Mouse (Mus musculus): ENCODE data around the gene Celsr1. TPM values are rescaled to one million over a fixed set of nuclear protein-coding genes. Genes with fewer than 3 reads are reported as not detected.

Celsr1 gene
- total RNA-seq, 2 experiments from 2014 or later, result 4.1 to 4.7 TPM

DNA sequence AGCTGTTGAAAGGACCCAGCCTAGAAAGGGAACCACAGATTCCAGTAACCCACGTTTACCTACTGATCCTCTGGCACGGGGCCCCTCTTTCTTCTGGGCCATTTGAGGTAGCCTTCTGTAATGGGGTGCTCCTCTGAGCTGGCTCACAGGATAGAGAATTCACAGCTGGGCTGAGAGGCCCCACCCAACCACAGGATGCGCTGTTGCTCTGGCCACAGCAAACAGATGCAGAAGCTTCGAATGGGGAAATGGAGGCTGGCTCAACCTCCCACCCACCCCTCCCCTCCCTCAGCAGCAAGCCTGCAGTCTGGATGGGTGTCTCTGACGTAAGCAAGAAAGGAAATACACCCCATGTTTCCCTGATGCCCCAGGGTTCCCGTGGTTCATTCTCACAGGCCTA, 77.4 kb downstream of the Celsr1 start:
- DNase-seq, result no peak

DNA sequence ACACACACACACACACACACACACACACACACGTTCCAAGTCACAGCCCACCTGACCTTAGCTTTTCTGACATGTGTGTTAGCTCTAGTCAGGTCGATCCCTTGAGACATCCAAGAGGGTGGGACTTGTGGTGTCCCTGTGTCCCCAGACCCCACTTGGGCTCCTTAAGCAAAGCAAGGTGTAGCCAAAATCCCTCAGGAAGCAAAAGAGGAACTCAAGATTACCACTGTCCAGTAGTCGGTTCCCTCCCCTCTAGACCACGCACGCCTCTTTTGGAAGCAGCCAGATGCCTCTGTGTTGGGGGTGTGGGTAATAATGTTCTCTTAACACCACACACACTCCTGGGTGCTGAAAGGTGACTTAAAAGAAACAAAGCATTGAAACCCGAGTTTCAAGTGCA, 80.1 kb downstream of the Celsr1 start:
- DNase-seq, result no peak

- DNase-seq, result no peak
These were observed 84.0 kb downstream of the Celsr1 start for GRCm38 (mm10) chr15:85949421-85950164.

GRCm38 (mm10) chr15:85947967-85948366, 85.6 kb downstream of the Celsr1 start:
- DNase-seq, result no peak

DNA sequence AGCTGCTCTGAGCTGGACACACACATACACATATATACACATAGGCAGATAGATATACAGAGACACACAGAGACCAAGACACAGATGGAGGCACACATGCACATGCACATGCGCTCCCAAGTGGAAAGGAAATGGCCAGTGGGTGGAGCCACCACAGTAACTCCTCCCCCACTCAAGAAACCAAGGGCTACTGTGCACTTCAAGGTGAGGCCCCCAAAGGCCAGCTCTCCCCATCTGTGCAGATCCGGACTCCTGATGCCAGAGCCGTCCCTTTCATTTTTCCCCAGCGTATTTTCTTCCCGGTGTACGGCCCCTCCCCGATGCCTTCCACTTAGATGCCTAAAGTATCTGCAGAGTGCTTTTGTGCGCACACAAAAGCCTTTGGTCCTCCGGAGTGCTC, 86.0 kb downstream of the Celsr1 start:
- no peak for DNase-seq

DNA sequence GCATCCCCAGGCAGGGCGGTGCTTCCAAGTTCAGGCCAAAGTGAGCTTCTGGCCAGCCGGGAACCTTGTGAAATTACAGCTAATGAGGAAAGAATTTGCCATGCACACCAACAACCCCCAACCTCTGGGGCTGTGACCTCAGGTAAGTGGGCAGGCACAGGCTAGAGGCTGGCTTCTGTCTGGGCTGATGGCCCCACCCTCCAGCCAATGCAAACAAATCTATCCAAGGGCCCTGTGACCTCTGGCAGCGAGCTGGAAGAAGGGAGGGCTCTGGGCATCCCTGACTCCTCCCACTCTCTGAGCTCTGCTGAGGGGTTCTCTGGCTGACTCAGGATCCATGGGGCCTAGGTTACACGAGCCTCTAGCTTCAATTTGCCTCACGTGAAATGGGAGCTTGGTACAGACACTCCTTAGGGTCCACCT, 97.9 kb downstream of the Celsr1 start:
- no peak for DNase-seq

DNA sequence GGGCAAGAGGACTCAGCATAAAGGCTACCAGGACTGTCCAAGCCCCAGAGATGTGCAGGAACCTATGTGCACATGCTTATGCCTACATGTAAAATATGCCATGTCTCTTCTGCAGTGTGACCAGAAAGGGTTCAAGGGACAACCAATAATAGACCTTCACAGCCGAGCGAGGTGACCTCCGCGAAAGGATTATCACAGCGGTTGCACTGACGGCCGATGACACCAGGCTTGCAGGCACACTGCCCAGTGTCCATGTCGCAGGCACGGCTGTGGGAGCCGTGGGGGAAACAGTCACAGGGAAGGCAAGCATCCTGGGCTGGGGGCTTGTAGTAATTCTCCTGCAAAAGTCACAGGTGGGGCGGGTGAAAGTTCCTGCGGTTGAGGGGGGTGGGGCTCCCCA, 105.4 kb downstream of the Celsr1 start:
- no peak for DNase-seq

GRCm38 (mm10) chr15:85921855-85922254, 111.7 kb downstream of the Celsr1 start:
- no peak for DNase-seq

GRCm38 (mm10) chr15:85919892-85920248, 113.7 kb downstream of the Celsr1 start:
- no peak for DNase-seq

GRCm38 (mm10) chr15:85919191-85919891, 114.2 kb downstream of the Celsr1 start:
- DNase-seq, result no peak

- DNase-seq, result no peak
These were observed 120.0 kb downstream of the Celsr1 start for GRCm38 (mm10) chr15:85913605-85914004.

DNA sequence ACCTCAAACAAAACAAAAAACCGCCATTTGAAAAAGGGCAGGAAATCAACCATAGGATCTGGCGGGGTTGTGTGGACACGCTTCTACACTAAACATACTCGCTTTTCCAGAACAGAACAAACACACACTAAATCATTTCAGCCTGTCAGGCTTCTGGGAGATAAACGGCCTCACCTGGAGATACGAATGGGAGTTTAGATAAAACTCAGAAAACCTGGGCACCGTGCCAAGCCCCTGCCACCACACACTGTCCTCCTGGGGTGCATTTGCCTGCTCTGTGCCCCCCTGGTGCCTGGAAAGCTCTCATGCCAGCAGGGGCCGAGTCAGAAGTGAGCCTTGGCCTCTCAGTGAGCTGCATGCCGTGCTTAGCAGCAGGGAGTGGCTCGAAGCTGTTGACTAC, 123.6 kb downstream of the Celsr1 start:
- no peak for DNase-seq

DNA sequence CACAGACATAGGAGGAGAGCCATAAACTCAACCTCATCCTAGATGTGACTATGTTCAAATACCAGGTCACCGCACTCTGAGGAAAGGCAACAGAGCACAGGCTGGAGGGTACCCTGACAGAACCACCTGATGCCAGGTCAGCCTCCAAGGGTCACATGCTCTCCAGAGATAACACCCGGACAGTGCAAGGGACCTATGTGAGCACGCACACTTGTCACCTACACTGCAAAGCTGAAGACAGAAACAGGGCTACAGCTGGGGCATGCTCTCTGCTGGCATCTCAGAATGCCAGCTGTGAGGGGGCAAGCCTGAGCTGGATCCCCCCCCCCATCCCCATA, 124.1 kb downstream of the Celsr1 start:
- no peak for DNase-seq

DNA sequence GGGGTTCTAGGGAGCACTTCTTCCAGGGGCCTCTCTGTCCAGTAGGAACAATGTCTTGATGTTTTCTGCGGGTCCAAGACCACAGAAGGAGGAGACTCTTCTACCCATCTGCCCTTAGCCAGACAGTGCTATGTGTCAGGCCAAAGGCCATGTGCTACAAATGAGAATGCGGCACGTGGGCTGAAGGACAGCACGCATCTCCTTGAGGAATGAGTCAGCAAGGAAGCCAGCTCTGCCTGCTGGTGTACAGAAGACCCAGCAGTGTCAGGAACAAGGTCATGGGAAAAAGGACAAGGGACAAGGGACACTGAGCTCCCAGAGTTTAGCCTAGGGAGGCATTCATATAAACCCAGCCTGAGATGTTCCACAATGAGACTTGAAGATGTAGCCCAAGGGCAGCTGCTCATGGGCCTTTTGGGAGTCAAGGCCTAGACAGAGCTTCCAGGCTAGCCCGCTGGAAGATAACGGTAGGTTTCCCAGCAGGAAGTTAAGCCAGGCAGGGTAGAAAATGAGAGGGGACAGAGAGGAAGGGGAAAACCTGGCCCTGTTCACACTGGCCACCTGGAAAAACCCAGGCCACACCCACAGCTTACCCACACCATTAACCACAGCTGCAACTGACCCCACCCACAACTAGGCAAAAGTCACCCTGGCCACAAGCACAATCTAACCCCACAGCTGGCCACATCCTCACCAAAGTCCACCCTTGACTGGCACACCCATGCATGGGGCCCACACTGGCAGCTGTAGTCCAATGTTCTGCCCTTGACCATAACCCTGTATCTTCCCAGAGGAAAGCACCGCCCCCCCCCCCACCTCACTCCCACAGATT, 124.7 kb downstream of the Celsr1 start:
- no peak for DNase-seq

GRCm38 (mm10) chr15:85903826-85904225, 129.8 kb downstream of the Celsr1 start:
- no peak for DNase-seq

- DNase-seq, result no peak
These were observed 131.1 kb downstream of the Celsr1 start for GRCm38 (mm10) chr15:85902505-85902904.

- no peak for DNase-seq
These were observed 132.8 kb downstream of the Celsr1 start for GRCm38 (mm10) chr15:85900801-85901200.

- DNase-seq, result no peak
These were observed 133.3 kb downstream of the Celsr1 start for GRCm38 (mm10) chr15:85900318-85900717.

DNA sequence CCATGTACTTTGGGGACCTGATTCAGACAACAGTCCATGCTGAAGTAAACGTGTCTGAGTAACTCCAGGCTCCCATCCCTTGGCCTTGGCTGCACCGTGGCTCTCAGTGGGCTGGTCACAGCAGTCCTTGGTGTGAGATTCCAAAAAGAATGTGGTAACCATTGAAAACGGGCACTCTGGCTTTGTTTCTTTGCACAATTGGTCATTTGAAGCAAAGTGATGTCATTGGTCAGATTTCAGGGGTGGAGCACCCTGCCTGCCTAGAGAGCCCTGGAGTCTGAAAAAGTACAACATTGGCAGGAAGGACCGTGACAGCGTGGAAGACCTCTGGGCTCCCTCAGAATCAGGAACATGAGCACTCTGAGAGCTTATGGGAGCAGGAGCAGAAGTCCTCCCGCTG, 134.2 kb downstream of the Celsr1 start:
- DNase-seq, result no peak

GRCm38 (mm10) chr15:85897113-85897512, 136.5 kb downstream of the Celsr1 start:
- no peak for DNase-seq

- peak; percentile 77 to 83 for DNase-seq
These were observed 137.3 kb downstream of the Celsr1 start for GRCm38 (mm10) chr15:85896284-85896683.

DNA sequence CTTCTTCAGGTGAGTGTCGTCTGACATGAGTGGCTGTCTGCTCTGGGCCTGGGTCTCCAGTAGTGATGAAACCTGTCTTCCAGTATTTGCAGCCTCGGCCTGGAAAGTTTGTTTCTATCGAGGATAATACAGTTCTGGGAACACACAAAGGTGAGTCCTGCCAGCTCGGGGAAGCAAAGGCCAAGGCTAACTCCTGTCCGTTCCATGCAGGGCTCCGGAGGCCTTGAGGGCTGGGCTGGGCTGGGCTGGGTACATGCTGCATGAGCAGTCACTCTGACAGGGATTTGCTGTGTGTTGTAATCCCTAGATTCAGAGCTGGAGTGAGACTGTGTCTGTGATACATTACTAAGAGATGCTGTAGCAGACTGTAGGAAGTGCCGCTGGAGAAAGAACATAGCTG, 139.7 kb downstream of the Celsr1 start:
- no peak for DNase-seq

DNA sequence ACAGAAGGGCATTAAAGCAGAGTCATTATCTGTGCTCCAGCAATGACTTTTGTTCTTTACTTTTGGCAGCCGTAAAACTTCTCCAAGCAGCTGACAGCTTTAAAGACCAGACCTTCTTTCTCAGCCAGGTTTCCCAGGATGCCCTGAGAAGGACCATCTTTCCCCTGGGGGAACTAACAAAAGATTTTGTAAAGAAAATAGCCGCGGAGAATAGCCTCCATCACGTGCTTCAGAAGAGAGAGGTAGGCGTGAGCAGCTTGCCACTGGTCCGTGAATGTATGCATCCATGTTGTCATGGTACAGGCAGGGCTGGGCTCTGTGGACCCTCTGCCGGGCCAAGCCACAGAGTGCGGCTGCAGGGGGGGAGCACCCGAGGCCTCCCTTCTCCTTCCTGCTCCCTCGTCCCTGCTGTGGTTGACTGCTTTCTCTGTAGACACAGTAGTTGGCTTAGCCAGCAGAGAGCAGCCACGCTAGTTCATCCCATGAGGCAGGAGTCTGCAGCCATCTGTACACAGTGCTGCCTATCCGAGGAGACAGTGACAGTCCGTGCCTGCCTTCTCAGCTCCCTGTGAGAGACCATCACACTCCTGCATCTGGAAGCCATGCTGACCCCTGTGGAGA, 141.0 kb downstream of the Celsr1 start:
- no peak for DNase-seq

Data from layer of hippocampus, postnatal 36 days (tissue).